In genomic region chr5:67024459-67025050, GRCm38 (mm10) we compare ENCODE assay signal across 10 mouse cellular contexts.
DNase-seq lines count a peak whose midpoint lies in the region; ATAC-seq lines count a peak whose summit lies in the region.
"Had no signal": no experiment of that assay in that cellular context is flagged by ENCODE, and none has a peak within 500 bp of the region (broad histone marks: within the 10 kb centered on the region; RNA-seq: fewer than 3 reads in every experiment).

No protein-coding gene starts in this region.

- peak overlapping the region; percentile 31; the same call in 1 of the 2 replicates for H3K4me2 ChIP-seq in heart, embryonic 13.5 days
- H3K4me2 ChIP-seq in heart, embryonic 12.5 days = no peak overlapping the region
- H3K4me2 ChIP-seq in midbrain, embryonic 14.5 days (ENCODE audit: low read length) = no peak overlapping the region
- H3K4me2 ChIP-seq in midbrain, embryonic 13.5 days (replicated peaks) = no peak overlapping the region
- H3K4me2 ChIP-seq: liver, embryonic 11.5 days; neural tube, embryonic 15.5 days had no signal

- peaks cover 43% of the 10 kb centered on the region for H3K27me3 ChIP-seq in heart, embryonic 13.5 days (replicated peaks)
- H3K27me3 ChIP-seq in heart, embryonic 12.5 days (replicated peaks) = peaks cover 24% of the 10 kb centered on the region
- H3K27me3 ChIP-seq in midbrain, embryonic 14.5 days (ENCODE audit: control insufficient read depth, insufficient read depth, low read length) = no peaks in the 10 kb centered on the region
- no peaks in the 10 kb centered on the region for H3K27me3 ChIP-seq in midbrain, embryonic 13.5 days
- H3K27me3 ChIP-seq: megakaryocyte, embryonic 14.5 days; neural tube, embryonic 15.5 days had no signal

- peak; percentile 16 for DNase-seq in midbrain, embryonic 14.5 days
- DNase-seq in cerebellum, postnatal 36 days = peak; percentile 47 to 50
- peak; percentile 40 for DNase-seq in telencephalon, adult 2 months (ENCODE audit: low read depth, low spot score)
- DNase-seq in embryo, embryonic 11 days = no peak

- no peak overlapping the region for H3K4me3 ChIP-seq in heart, embryonic 13.5 days
- H3K4me3 ChIP-seq in heart, embryonic 12.5 days = no peak overlapping the region
- no peak overlapping the region for H3K4me3 ChIP-seq in midbrain, embryonic 14.5 days (replicated peaks; ENCODE audit: low read depth, low read length)
- H3K4me3 ChIP-seq in midbrain, embryonic 13.5 days (replicated peaks) = no peak overlapping the region
- H3K4me3 ChIP-seq: megakaryocyte, embryonic 14.5 days; neural tube, embryonic 15.5 days had no signal

- no peak for ATAC-seq in heart, embryonic 13.5 days (ENCODE audit: extremely low read depth, insufficient number of reproducible peaks, low FRiP score, low TSS enrichment)
- no peak for ATAC-seq in heart, embryonic 12.5 days (ENCODE audit: insufficient number of reproducible peaks, low FRiP score)
- ATAC-seq in midbrain, embryonic 14.5 days (ENCODE audit: low FRiP score, low TSS enrichment) = no peak
- ATAC-seq in midbrain, embryonic 13.5 days = no peak

- no peaks in the 10 kb centered on the region for H3K9me3 ChIP-seq in heart, embryonic 13.5 days
- H3K9me3 ChIP-seq in heart, embryonic 12.5 days (replicated peaks) = no peaks in the 10 kb centered on the region
- no peaks in the 10 kb centered on the region for H3K9me3 ChIP-seq in midbrain, embryonic 14.5 days (ENCODE audit: control insufficient read depth, low read length)
- no peaks in the 10 kb centered on the region for H3K9me3 ChIP-seq in midbrain, embryonic 13.5 days
- H3K9me3 ChIP-seq: megakaryocyte, embryonic 14.5 days; neural tube, embryonic 15.5 days had no signal

- 0 out of 2 replicates have a peak, but pooled peaks cover 3% of the 10 kb centered on the region for H3K36me3 ChIP-seq in heart, embryonic 13.5 days
- peaks cover 7% of the 10 kb centered on the region for H3K36me3 ChIP-seq in heart, embryonic 12.5 days
- peaks cover 34% of the 10 kb centered on the region for H3K36me3 ChIP-seq in midbrain, embryonic 14.5 days (ENCODE audit: control insufficient read depth, insufficient read depth, low read length)
- peaks cover 28% of the 10 kb centered on the region for H3K36me3 ChIP-seq in midbrain, embryonic 13.5 days

- peaks cover 15% of the 10 kb centered on the region for H3K4me1 ChIP-seq in heart, embryonic 13.5 days
- H3K4me1 ChIP-seq in heart, embryonic 12.5 days (replicated peaks) = peaks cover 10% of the 10 kb centered on the region
- peaks cover 4% of the 10 kb centered on the region for H3K4me1 ChIP-seq in midbrain, embryonic 14.5 days (ENCODE audit: control insufficient read depth, insufficient read depth, low read length)
- peaks cover 6% of the 10 kb centered on the region for H3K4me1 ChIP-seq in midbrain, embryonic 13.5 days (replicated peaks)
- H3K4me1 ChIP-seq: megakaryocyte, embryonic 14.5 days had no signal

- no peak overlapping the region for H3K9ac ChIP-seq in heart, embryonic 13.5 days
- no peak overlapping the region for H3K9ac ChIP-seq in heart, embryonic 12.5 days
- no peak overlapping the region for H3K9ac ChIP-seq in midbrain, embryonic 14.5 days (replicated peaks; ENCODE audit: low read length)
- H3K9ac ChIP-seq in midbrain, embryonic 13.5 days (replicated peaks) = no peak overlapping the region
- H3K9ac ChIP-seq: neural tube, embryonic 15.5 days had no signal

- H3K27ac ChIP-seq in heart, embryonic 13.5 days (replicated peaks) = peak overlapping the region; percentile 12; the same call in 1 of the 2 replicates
- no peak overlapping the region; the same call in 1 of the 2 replicates for H3K27ac ChIP-seq in heart, embryonic 12.5 days (ENCODE audit: poor library complexity, severe bottlenecking)
- no peak overlapping the region for H3K27ac ChIP-seq in midbrain, embryonic 14.5 days (replicated peaks; ENCODE audit: low read depth, low read length)
- H3K27ac ChIP-seq in midbrain, embryonic 13.5 days = no peak overlapping the region
- H3K27ac ChIP-seq: neural tube, embryonic 15.5 days had no signal

- WGBS in heart, embryonic 13.5 days = 36% methylated on average over 10 of the region's 10 CpGs
- 43% methylated on average over 10 of the region's 10 CpGs for WGBS in heart, embryonic 12.5 days
- 90% methylated on average over 10 of the region's 10 CpGs for WGBS in midbrain, embryonic 14.5 days
- 89% methylated on average over 10 of the region's 10 CpGs for WGBS in midbrain, embryonic 13.5 days
